Mouse (Mus musculus) R1 (cell line): ENCODE data around the gene Tac2.
"Not testable (repeated sequence)": the region's sequence is repeated elsewhere in the genome, so short reads cannot be mapped to it uniquely, and the experiment has no call there.

Experiments
- DNase-seq: peaks from one replicate; pipeline ENCODE4 v3.0.0-alpha.2; 2018; ENCODE audit warnings: low read depth, low spot score

Gene Tac2

GRCm38 (mm10) chr10:127759181-127760110, 35.2 kb downstream of the Tac2 start, which contains the start of the genes Rdh1 and Rdh16f1:
TSS of gene Rdh1 (plus strand) at chr10:127759721.
TSS of gene Rdh16f1 (plus strand) at chr10:127759787.
- DNase-seq: no peak

GRCm38 (mm10) chr10:127762926-127763325, 38.6 kb downstream of the Tac2 start:
- not testable (repeated sequence) for DNase-seq

- no peak for DNase-seq
These were observed 39.8 kb downstream of the Tac2 start for GRCm38 (mm10) chr10:127763914-127764680.

- no peak for DNase-seq
These were observed 42.3 kb downstream of the Tac2 start for GRCm38 (mm10) chr10:127766564-127766963.

- DNase-seq: no peak
These were observed 51.7 kb downstream of the Tac2 start, which contains the start of gene Rdh9 for GRCm38 (mm10) chr10:127776011-127776410. TSS of gene Rdh9 (plus strand) at chr10:127776386.
